Mouse (Mus musculus): ENCODE measurements around the gene Ccser1. TPM values are rescaled to one million over a fixed set of nuclear protein-coding genes. Genes with fewer than 3 reads are reported as not detected.
"Not testable (repeated sequence)": the region's sequence is repeated elsewhere in the genome, so short reads cannot be mapped to it uniquely, and the experiment has no call there.

Ccser1 gene
- polyA plus RNA-seq, 1 experiment: 2.5 TPM

GRCm38 (mm10) chr6:62014374-62014773 lies 834.2 kb downstream of the Ccser1 start:
- no peak for DNase-seq (ENCODE audit: low read depth)

GRCm38 (mm10) chr6:62044454-62044853 lies 864.3 kb downstream of the Ccser1 start:
- no peak for DNase-seq (ENCODE audit: low read depth)

GRCm38 (mm10) chr6:62045042-62045441 lies 864.9 kb downstream of the Ccser1 start:
- DNase-seq (ENCODE audit: low read depth): not testable (repeated sequence)

GRCm38 (mm10) chr6:62055276-62055675 lies 875.2 kb downstream of the Ccser1 start:
- DNase-seq (ENCODE audit: low read depth): no peak

GRCm38 (mm10) chr6:62066363-62067023 lies 886.4 kb downstream of the Ccser1 start:
- DNase-seq (ENCODE audit: low read depth): no peak

- no peak for DNase-seq (ENCODE audit: low read depth)
These were observed 886.9 kb downstream of the Ccser1 start for GRCm38 (mm10) chr6:62067024-62067380.

- no peak for DNase-seq (ENCODE audit: low read depth)
These were observed 925.3 kb downstream of the Ccser1 start for GRCm38 (mm10) chr6:62105464-62105863.

GRCm38 (mm10) chr6:62132531-62132930 lies 952.4 kb downstream of the Ccser1 start:
- DNase-seq (ENCODE audit: low read depth): no peak

- no peak for DNase-seq (ENCODE audit: low read depth)
These were observed 980.2 kb downstream of the Ccser1 start for GRCm38 (mm10) chr6:62160320-62160719.

GRCm38 (mm10) chr6:62162596-62162995 lies 982.5 kb downstream of the Ccser1 start:
- no peak for DNase-seq (ENCODE audit: low read depth)

- no peak for DNase-seq (ENCODE audit: low read depth)
These were observed 983.7 kb downstream of the Ccser1 start for GRCm38 (mm10) chr6:62163826-62164225.

- DNase-seq (ENCODE audit: low read depth): no peak
These were observed 1016.5 kb downstream of the Ccser1 start for GRCm38 (mm10) chr6:62196496-62197188.

GRCm38 (mm10) chr6:62198768-62199167 lies 1018.6 kb downstream of the Ccser1 start:
- DNase-seq (ENCODE audit: low read depth): no peak

GRCm38 (mm10) chr6:62205013-62205412 lies 1024.9 kb downstream of the Ccser1 start:
- no peak for DNase-seq (ENCODE audit: low read depth)

GRCm38 (mm10) chr6:62221856-62222255 lies 1041.7 kb downstream of the Ccser1 start:
- no peak for DNase-seq (ENCODE audit: low read depth)

GRCm38 (mm10) chr6:62263899-62264298 lies 1083.8 kb downstream of the Ccser1 start:
- DNase-seq (ENCODE audit: low read depth): no peak

- no peak for DNase-seq (ENCODE audit: low read depth)
These were observed 1084.4 kb downstream of the Ccser1 start for GRCm38 (mm10) chr6:62264525-62264924.

GRCm38 (mm10) chr6:62281256-62281655 lies 1101.1 kb downstream of the Ccser1 start:
- DNase-seq (ENCODE audit: low read depth): no peak

GRCm38 (mm10) chr6:62301576-62302312 lies 1121.6 kb downstream of the Ccser1 start:
- DNase-seq (ENCODE audit: low read depth): no peak

- no peak for DNase-seq (ENCODE audit: low read depth)
These were observed 1138.5 kb downstream of the Ccser1 start for GRCm38 (mm10) chr6:62318627-62319026.

- DNase-seq (ENCODE audit: low read depth): no peak
These were observed 1160.2 kb downstream of the Ccser1 start for GRCm38 (mm10) chr6:62340319-62340718.

- DNase-seq (ENCODE audit: low read depth): no peak
These were observed 1187.7 kb downstream of the Ccser1 start for GRCm38 (mm10) chr6:62367802-62368201.
